11 mouse cellular contexts compared by ENCODE assay signal in genomic region chr7:35386525-35386952, GRCm38 (mm10). TPM values are rescaled to one million over a fixed set of nuclear protein-coding genes. Genes with fewer than 3 reads are reported as not detected.
DNase-seq lines count a peak whose midpoint lies in the region; ATAC-seq and TF ChIP-seq lines count a peak whose summit lies in the region.
"Had no signal": no experiment of that assay in that cellular context is flagged by ENCODE, and none has a peak within 500 bp of the region (broad histone marks: within the 10 kb centered on the region; RNA-seq: fewer than 3 reads in every experiment).

No protein-coding gene starts in this region.

- WGBS in kidney, postnatal 0 days = 55% methylated on average over 6 of the region's 6 CpGs

- H3K27me3 ChIP-seq in kidney, postnatal 0 days (ENCODE audit: insufficient read depth, low read length) = no peaks in the 10 kb centered on the region
- no peaks in the 10 kb centered on the region for H3K27me3 ChIP-seq in splenic B cell, adult 2 months (ENCODE audit: control insufficient read depth, insufficient read depth, low read length, poor library complexity, severe bottlenecking)
- H3K27me3 ChIP-seq: hindbrain, embryonic 12.5 days; neural tube, embryonic 15.5 days had no signal

- H3K4me1 ChIP-seq in bone marrow macrophage, adult 2 months (ENCODE audit: control insufficient read depth, insufficient read depth, low read length) = no peaks in the 10 kb centered on the region
- peaks cover 7% of the 10 kb centered on the region; the same call in 1 of the 2 replicates for H3K4me1 ChIP-seq in kidney, postnatal 0 days (replicated peaks; ENCODE audit: insufficient read depth, low read length)
- H3K4me1 ChIP-seq: hindbrain, embryonic 12.5 days; neural tube, embryonic 15.5 days had no signal

- TF ChIP-seq CTCF in bone marrow macrophage, adult 2 months (IDR thresholded peaks at IDR 0.05; ENCODE audit: low read depth, low read length) = peak; percentile 46; the same call in 1 of the 2 replicates
- peak; percentile 66 for TF ChIP-seq CTCF in kidney, postnatal 0 days (IDR thresholded peaks at IDR 0.05; ENCODE audit: low read depth)

- ATAC-seq in kidney, postnatal 0 days (replicated peaks; ENCODE audit: low FRiP score, low read depth) = peak; percentile 21; the same call in 1 of the 2 replicates

- no peak overlapping the region for H3K4me3 ChIP-seq in bone marrow macrophage, adult 2 months (ENCODE audit: insufficient read depth, low read length)
- no peak overlapping the region for H3K4me3 ChIP-seq in kidney, postnatal 0 days (replicated peaks; ENCODE audit: low read depth, low read length)
- H3K4me3 ChIP-seq: hindbrain, embryonic 12.5 days; neural tube, embryonic 15.5 days had no signal

- H3K9ac ChIP-seq in kidney, postnatal 0 days (ENCODE audit: low read depth, low read length) = no peak overlapping the region
- H3K9ac ChIP-seq: hindbrain, embryonic 12.5 days; neural tube, embryonic 15.5 days had no signal

- peak; percentile 45 for DNase-seq in kidney, adult 18-20 months
- no peak for DNase-seq in kidney, postnatal 10 days
- peak; percentile 57 for DNase-seq in kidney, postnatal 0 days (ENCODE audit: low spot score)
- peak; percentile 28 for DNase-seq in splenic B cell, adult 2 months (ENCODE audit: low read depth, low spot score)
- DNase-seq in cerebellum, postnatal 36 days = no peak
- DNase-seq in ovary, postnatal 36 days (ENCODE audit: low spot score) = no peak
- DNase-seq in layer of hippocampus, adult 9-10 months (ENCODE audit: low spot score) = no peak
- DNase-seq: adrenal gland, postnatal 25 days had no signal

- H3K4me2 ChIP-seq in kidney, postnatal 0 days (ENCODE audit: low read length) = no peak overlapping the region
- H3K4me2 ChIP-seq: hindbrain, embryonic 12.5 days; neural tube, embryonic 15.5 days had no signal

- H3K9me3 ChIP-seq in kidney, postnatal 0 days (replicated peaks; ENCODE audit: low read length) = no peaks in the 10 kb centered on the region
- H3K9me3 ChIP-seq: hindbrain, embryonic 12.5 days; neural tube, embryonic 15.5 days had no signal

- TF ChIP-seq POLR2A in bone marrow macrophage, adult 2 months (IDR thresholded peaks at IDR 0.05; ENCODE audit: borderline replicate concordance, low read depth, low read length) = no peak

- H3K36me3 ChIP-seq in kidney, postnatal 0 days (ENCODE audit: insufficient read depth, low read length) = 0 out of 2 replicates have a peak, but pooled peaks cover 10% of the 10 kb centered on the region
- H3K36me3 ChIP-seq in splenic B cell, adult 2 months (ENCODE audit: control insufficient read depth, insufficient read depth, low read length, poor library complexity, severe bottlenecking) = no peaks in the 10 kb centered on the region
- H3K36me3 ChIP-seq: hindbrain, embryonic 12.5 days; neural tube, embryonic 15.5 days had no signal

- H3K27ac ChIP-seq in bone marrow macrophage, adult 2 months (ENCODE audit: insufficient read depth, low read depth, low read length) = no peak overlapping the region
- peak overlapping the region; percentile 67 for H3K27ac ChIP-seq in kidney, postnatal 0 days
- H3K27ac ChIP-seq: hindbrain, embryonic 12.5 days; neural tube, embryonic 15.5 days had no signal

RNA-seq across cellular contexts. Expression of gene Faap24, which starts 10.1 kb away (rescaled TPM):
- polyA plus RNA-seq in bone marrow macrophage, adult 2 months (2012; ENCODE audit: insufficient read depth, insufficient read length, missing spikeins) = 8.1 and 8.5 TPM in 2 replicates
- polyA plus RNA-seq in kidney, postnatal 0 days (2015; fragmentation: Nextera tagmentation; extraction: Ambion mirVana) = 14.3 and 15.4 TPM in 2 replicates

RNA-seq across cellular contexts. Expression of gene Cep89, which starts 10.3 kb away (rescaled TPM):
- polyA plus RNA-seq in bone marrow macrophage, adult 2 months (2012; ENCODE audit: insufficient read depth, insufficient read length, missing spikeins) = 16.6 and 16.9 TPM in 2 replicates
- polyA plus RNA-seq in kidney, postnatal 0 days (2015; fragmentation: Nextera tagmentation; extraction: Ambion mirVana) = 32.2 and 34.1 TPM in 2 replicates

RNA-seq across cellular contexts. Expression of gene Rhpn2, which starts 52.6 kb away (rescaled TPM):
- polyA plus RNA-seq in bone marrow macrophage, adult 2 months (2012; ENCODE audit: insufficient read depth, insufficient read length, missing spikeins) = 0.20 TPM in 1 of 2 replicates, not detected in the other
- 14.6 and 15.1 TPM in 2 replicates for polyA plus RNA-seq in kidney, postnatal 0 days (2015; fragmentation: Nextera tagmentation; extraction: Ambion mirVana)

Comparison
In these comparisons a context has a peak if more than half of its experiments do, and no peak if none do; other contexts are left out.
1. DNase-seq: peak in kidney, adult 18-20 months (single experiment), kidney, postnatal 0 days (single experiment) and splenic B cell, adult 2 months (single experiment); none in kidney, postnatal 10 days (single experiment), cerebellum, postnatal 36 days (0 of 2), ovary, postnatal 36 days (single experiment) and layer of hippocampus, adult 9-10 months (single experiment).
2. RNA of gene Rhpn2, which starts 52.6 kb away (polyA plus RNA-seq): 14.6 to 15.1 TPM in kidney, postnatal 0 days; 0.20 TPM in bone marrow macrophage, adult 2 months; every median in the first group is over 10 times any median in the second.